Mouse (Mus musculus): ENCODE measurements around the gene Lhx5. TPM values are rescaled to one million over a fixed set of nuclear protein-coding genes. Genes with fewer than 3 reads are reported as not detected.
A peak's percentile ranks its signal among the peaks of the same experiment; 100 is the strongest.

Gene Lhx5
- total and polyA plus RNA-seq, 2 experiments from 2014 or later: 14.7 to 27.0 TPM

DNA sequence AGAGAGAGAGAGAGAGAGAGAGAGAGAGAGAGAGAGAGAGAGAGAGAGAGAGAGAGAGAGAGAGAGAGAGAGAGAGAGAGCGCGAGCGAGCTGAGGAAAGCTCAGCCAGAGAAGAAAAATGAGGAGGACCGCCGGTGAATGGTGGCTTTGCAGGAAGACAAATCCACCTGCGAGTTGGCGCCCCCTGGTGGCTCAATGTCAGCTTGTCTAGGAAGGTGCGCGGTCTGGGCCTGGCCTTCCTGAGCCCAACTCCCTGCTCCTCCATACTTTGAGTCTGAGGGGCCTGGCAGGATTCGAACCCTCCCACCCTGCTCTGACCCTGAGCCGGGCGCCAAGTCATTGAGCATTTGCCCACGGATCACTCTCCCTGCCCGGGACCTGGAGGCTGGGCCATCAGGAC is 9.2 kb downstream of the Lhx5 start:
- DNase-seq (ENCODE audit: low spot score) (peak; percentile 94), ATAC-seq (ENCODE audit: low FRiP score) (peak; percentile 44; the same call in 1 of the 2 replicates)
- no peak overlapping the region for H3K4me3 ChIP-seq (ENCODE audit: low read depth, low read length)
- H3K36me3 ChIP-seq (ENCODE audit: insufficient read depth, low read length): no peaks in the 10 kb centered on the region
- peak; percentile 88 for TF ChIP-seq CTCF (IDR thresholded peaks at IDR 0.05)
- peaks cover 8% of the 10 kb centered on the region for H3K27me3 ChIP-seq (ENCODE audit: insufficient read depth, low read length)
- H3K9ac ChIP-seq (replicated peaks; ENCODE audit: low read length, poor library complexity, severe bottlenecking): no peak overlapping the region
- peak overlapping the region; percentile 54 for H3K4me2 ChIP-seq (ENCODE audit: low read depth, low read length, poor library complexity, severe bottlenecking)
- H3K4me1 ChIP-seq (ENCODE audit: insufficient read depth, low read length): no peaks in the 10 kb centered on the region; the same call in 1 of the 2 replicates
- peak overlapping the region; percentile 80; the same call in 1 of the 2 replicates for H3K27ac ChIP-seq (ENCODE audit: low read depth, low read length)
- WGBS: 7% methylated on average over 14 of the region's 14 CpGs
- no peaks in the 10 kb centered on the region for H3K9me3 ChIP-seq (ENCODE audit: low read length)

DNA sequence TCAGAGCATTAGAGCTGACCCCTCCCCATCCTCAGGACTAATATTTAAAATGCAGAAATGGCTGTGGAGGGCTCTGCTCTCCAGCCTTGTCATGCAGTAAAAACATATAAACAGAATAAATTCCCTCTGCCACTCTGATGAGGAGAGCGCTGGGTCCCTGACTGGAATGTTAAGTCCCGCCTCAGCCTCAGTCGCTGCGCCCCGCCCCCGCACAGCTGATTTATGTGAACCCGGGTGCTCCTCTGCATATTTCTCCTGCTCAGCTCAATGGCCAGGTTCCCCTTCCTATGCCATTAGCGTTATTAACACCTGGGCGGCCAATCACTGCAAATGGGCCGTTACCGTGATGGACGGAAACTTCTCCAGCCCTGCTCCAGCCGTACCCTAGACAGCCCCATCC is 15.8 kb downstream of the Lhx5 start:
- no peak overlapping the region for H3K9ac ChIP-seq (replicated peaks; ENCODE audit: low read length, poor library complexity, severe bottlenecking)
- ATAC-seq (ENCODE audit: low FRiP score) (no peak), DNase-seq (ENCODE audit: low spot score) (no peak)
- no peaks in the 10 kb centered on the region for H3K4me1 ChIP-seq (ENCODE audit: insufficient read depth, low read length)
- H3K4me3 ChIP-seq (ENCODE audit: low read depth, low read length): no peak overlapping the region
- H3K4me2 ChIP-seq (ENCODE audit: low read depth, low read length, poor library complexity, severe bottlenecking): no peak overlapping the region
- no peaks in the 10 kb centered on the region for H3K9me3 ChIP-seq (ENCODE audit: low read length)
- H3K27me3 ChIP-seq (ENCODE audit: insufficient read depth, low read length): no peaks in the 10 kb centered on the region; the same call in 1 of the 2 replicates
- H3K36me3 ChIP-seq (ENCODE audit: insufficient read depth, low read length): no peaks in the 10 kb centered on the region
- H3K27ac ChIP-seq (ENCODE audit: low read depth, low read length): no peak overlapping the region
- no peak for TF ChIP-seq CTCF (IDR thresholded peaks at IDR 0.05)
- WGBS: 48% methylated on average over 13 of the region's 13 CpGs

- Histone ChIP-seq H3K4me2 (ENCODE audit: low read depth, low read length, poor library complexity, severe bottlenecking) (no peak overlapping the region), H3K9me3 (ENCODE audit: low read length) (no peaks in the 10 kb centered on the region), H3K4me3 (ENCODE audit: low read depth, low read length) (no peak overlapping the region), H3K27ac (ENCODE audit: low read depth, low read length) (no peak overlapping the region), H3K9ac (replicated peaks; ENCODE audit: low read length, poor library complexity, severe bottlenecking) (no peak overlapping the region), H3K4me1 (ENCODE audit: insufficient read depth, low read length) (no peaks in the 10 kb centered on the region), H3K27me3 (ENCODE audit: insufficient read depth, low read length) (no peaks in the 10 kb centered on the region; the same call in 1 of the 2 replicates), H3K36me3 (ENCODE audit: insufficient read depth, low read length) (no peaks in the 10 kb centered on the region)
- 71% methylated on average over 14 of the region's 14 CpGs for WGBS
- TF ChIP-seq CTCF (IDR thresholded peaks at IDR 0.05): no peak
- DNase-seq (ENCODE audit: low spot score) (no peak), ATAC-seq (ENCODE audit: low FRiP score) (no peak)
These were observed 23.3 kb downstream of the Lhx5 start for GRCm38 (mm10) chr5:120454756-120455337.

DNA sequence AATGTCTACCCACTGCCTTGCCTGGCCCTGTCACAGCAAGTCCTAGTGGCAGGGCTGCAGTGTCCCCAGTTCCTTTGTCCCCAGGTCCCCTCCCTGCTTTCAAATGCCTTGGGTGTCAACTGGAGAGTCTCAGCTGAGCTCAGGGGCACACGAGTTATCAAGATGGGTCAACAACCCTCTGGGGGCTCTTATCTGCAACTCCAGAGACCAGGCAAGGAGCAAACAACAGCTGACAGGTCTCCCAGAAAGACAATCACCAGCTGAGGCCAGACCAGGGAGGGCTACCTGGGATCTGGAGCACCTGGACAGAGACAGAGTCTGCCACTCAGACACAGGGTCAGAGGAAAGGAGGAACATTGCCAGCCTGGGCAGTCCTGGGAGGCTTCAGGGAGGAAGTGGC is 24.8 kb downstream of the Lhx5 start:
- Histone ChIP-seq H3K4me1 (ENCODE audit: insufficient read depth, low read length) (no peaks in the 10 kb centered on the region), H3K4me2 (ENCODE audit: low read depth, low read length, poor library complexity, severe bottlenecking) (no peak overlapping the region), H3K9me3 (ENCODE audit: low read length) (no peaks in the 10 kb centered on the region), H3K27ac (ENCODE audit: low read depth, low read length) (no peak overlapping the region), H3K36me3 (ENCODE audit: insufficient read depth, low read length) (no peaks in the 10 kb centered on the region), H3K4me3 (ENCODE audit: low read depth, low read length) (no peak overlapping the region), H3K27me3 (ENCODE audit: insufficient read depth, low read length) (no peaks in the 10 kb centered on the region; the same call in 1 of the 2 replicates), H3K9ac (replicated peaks; ENCODE audit: low read length, poor library complexity, severe bottlenecking) (no peak overlapping the region)
- TF ChIP-seq CTCF (IDR thresholded peaks at IDR 0.05): no peak
- DNase-seq (ENCODE audit: low spot score) (no peak), ATAC-seq (ENCODE audit: low FRiP score) (no peak)
- WGBS: 38% methylated on average over 1 of the region's 1 CpGs

- no peak for TF ChIP-seq CTCF (IDR thresholded peaks at IDR 0.05)
- ATAC-seq (ENCODE audit: low FRiP score): no peak
- no peaks in the 10 kb centered on the region for H3K4me1 ChIP-seq (ENCODE audit: insufficient read depth, low read length)
- H3K4me2 ChIP-seq (ENCODE audit: low read depth, low read length, poor library complexity, severe bottlenecking): no peak overlapping the region
- WGBS: 45% methylated on average over 7 of the region's 7 CpGs
- H3K36me3 ChIP-seq (ENCODE audit: insufficient read depth, low read length): no peaks in the 10 kb centered on the region
- no peak for DNase-seq (ENCODE audit: low spot score)
- no peak overlapping the region for H3K9ac ChIP-seq (replicated peaks; ENCODE audit: low read length, poor library complexity, severe bottlenecking)
- H3K27ac ChIP-seq (ENCODE audit: low read depth, low read length): no peak overlapping the region
- H3K9me3 ChIP-seq (ENCODE audit: low read length): no peaks in the 10 kb centered on the region
- no peaks in the 10 kb centered on the region; the same call in 1 of the 2 replicates for H3K27me3 ChIP-seq (ENCODE audit: insufficient read depth, low read length)
- H3K4me3 ChIP-seq (ENCODE audit: low read depth, low read length): no peak overlapping the region
These were observed 25.5 kb downstream of the Lhx5 start for GRCm38 (mm10) chr5:120456841-120457554.

DNA sequence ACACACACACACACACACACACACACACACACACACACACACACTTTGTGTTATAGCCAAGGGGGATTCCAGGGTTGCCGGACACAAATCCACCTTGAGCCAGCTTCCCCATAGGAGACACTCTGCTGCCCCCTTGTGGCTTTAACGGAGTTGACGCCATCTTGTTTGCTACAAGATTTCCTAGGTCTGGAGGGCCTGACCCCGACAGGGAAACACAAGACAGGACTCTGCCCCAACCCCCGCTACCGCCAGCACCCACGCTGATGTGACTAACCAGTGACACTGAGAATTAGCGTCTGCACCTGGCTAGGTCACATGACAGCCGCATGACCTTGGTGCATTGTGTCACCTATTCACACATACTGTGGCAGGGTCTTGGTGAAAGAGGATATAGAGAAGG is 26.1 kb downstream of the Lhx5 start:
- Histone ChIP-seq H3K27ac (ENCODE audit: low read depth, low read length) (no peak overlapping the region), H3K9ac (replicated peaks; ENCODE audit: low read length, poor library complexity, severe bottlenecking) (no peak overlapping the region), H3K4me1 (ENCODE audit: insufficient read depth, low read length) (no peaks in the 10 kb centered on the region), H3K27me3 (ENCODE audit: insufficient read depth, low read length) (no peaks in the 10 kb centered on the region; the same call in 1 of the 2 replicates), H3K4me2 (ENCODE audit: low read depth, low read length, poor library complexity, severe bottlenecking) (no peak overlapping the region), H3K9me3 (ENCODE audit: low read length) (no peaks in the 10 kb centered on the region), H3K36me3 (ENCODE audit: insufficient read depth, low read length) (no peaks in the 10 kb centered on the region), H3K4me3 (ENCODE audit: low read depth, low read length) (no peak overlapping the region)
- peak; percentile 35; the same call in 1 of the 2 replicates for ATAC-seq (ENCODE audit: low FRiP score)
- DNase-seq (ENCODE audit: low spot score): peak; percentile 88
- WGBS: 8% methylated on average over 9 of the region's 9 CpGs
- peak; percentile 85 for TF ChIP-seq CTCF (IDR thresholded peaks at IDR 0.05)

All from midbrain, postnatal 0 days (tissue).